Mouse (Mus musculus): ENCODE results near the gene Atp8a2.
"Not testable (repeated sequence)": the region's sequence is repeated elsewhere in the genome, so short reads cannot be mapped to it uniquely, and the experiment has no call there.

The Atp8a2 gene

DNA sequence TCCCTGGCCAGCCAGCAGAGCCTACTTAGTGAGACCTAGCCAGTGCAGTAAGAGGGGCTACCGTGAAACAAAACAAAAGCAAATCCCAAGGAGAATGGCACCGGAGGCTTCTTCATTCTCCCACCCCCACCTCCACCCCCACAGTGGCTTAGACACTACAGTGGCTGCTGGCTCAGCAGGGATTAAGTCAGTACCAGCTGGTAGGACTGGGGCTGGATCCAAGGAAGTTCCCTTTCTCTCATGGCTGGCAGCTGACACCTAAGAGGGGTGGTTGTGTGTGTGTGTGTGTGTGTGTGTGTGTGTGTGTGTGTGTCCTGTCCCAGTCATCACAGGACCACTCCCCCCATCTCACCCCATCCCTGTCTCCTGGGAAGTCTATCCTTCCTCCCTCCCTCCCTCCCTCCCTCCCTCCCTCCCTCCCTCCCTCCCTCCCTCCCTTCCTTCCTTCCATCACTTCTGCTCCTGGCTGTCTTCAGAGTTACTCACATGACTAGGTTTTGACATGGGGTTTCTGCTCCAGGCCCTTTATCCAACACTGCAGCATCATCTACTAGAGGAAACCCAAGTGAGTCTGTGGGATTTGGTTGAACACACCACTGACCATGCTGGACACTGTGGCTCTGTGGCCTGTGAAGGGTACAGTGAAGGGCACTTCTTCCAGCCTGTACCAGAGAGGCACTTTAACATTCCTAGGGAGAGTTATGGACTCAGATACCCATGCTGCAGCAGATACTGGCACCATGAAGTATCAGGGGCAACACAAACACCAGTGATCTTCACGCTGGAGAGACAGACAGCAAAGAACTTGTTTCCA lies 358.3 kb downstream of the Atp8a2 start:
- not testable (repeated sequence) for DNase-seq

DNA sequence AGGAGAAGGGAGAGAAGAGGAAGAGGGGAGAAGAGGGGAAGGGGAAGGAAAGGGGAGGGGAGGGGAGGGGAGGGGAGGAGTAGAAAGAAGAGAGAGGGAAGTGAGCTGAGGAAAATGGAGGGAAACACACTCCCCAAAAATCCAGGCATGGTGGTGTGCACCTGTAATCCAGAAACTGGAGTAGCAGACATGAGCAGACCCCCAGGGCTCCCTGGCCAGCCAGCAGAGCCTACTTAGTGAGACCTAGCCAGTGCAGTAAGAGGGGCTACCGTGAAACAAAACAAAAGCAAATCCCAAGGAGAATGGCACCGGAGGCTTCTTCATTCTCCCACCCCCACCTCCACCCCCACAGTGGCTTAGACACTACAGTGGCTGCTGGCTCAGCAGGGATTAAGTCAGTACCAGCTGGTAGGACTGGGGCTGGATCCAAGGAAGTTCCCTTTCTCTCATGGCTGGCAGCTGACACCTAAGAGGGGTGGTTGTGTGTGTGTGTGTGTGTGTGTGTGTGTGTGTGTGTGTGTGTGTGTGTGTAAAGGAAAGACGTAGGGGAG lies 359.2 kb downstream of the Atp8a2 start:
- DNase-seq, result not testable (repeated sequence)

DNA sequence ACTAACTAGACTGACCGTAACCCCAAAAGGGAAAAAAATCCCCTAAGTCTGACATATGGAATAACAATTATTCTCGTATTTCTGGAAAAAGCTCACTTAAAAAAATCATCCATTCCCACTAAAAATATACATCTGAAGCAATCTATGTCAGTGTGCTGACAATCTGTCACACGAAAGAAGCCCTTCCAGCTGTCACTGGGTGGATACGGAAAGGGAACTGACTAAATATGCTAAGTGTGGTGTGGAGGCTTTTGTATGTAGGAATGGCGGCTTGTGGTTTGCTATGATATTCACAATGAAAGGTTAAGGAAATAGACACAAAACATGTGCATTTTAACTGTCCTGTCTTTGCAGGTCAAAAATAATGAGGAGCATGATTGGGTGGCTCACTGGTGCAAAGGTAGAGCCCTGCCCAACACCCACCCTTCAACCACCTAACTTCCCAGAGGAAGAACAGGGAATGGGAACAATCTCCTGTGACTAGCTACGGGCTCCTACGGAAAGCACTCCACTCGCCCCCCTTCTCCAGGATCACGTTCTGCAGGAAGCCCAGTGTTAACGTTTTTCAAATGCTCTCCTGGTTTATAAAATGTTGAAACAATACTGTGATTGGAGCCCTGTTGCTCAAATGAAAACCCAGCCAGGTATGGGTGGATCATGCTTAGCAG lies 360.0 kb downstream of the Atp8a2 start:
- no peak for DNase-seq

DNA sequence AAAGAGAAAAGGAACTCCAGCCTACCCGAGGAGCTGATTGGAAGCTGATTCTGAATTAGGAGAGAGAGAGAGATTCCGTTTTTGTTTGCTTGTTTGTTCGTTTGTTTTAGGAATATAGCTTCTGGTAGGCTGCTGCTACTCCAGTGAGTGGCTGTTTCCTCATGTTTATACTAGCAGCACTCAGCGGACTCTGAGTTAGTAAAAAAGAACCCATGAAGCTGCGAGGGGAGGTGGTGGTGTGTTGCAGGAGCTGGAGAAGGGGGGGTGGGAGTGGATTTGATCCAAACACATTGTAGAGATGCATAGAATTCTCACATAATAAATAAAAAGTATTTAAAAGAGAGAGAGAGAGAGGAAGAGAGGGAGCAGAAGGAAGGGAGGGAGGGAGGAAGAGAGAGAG lies 367.4 kb downstream of the Atp8a2 start:
- no peak for DNase-seq

DNA sequence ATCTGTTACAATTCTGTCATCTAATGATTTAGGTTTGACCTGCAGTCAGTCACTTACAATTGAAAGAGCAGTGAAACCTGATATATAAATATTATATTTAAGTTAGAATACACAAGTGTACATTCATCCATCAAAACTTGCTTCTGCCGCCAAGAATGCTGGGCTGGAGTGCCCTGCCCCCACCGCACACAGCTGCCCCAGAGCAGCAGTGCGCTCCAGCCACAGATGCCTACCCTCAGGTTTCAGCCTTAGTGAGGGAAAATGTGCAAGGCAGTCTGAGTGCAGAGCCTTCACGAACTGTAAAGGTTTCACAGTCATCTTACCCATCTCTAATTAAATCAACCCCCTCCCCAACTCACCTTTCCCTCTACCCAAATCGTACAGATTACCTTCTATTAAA lies 369.6 kb downstream of the Atp8a2 start:
- DNase-seq, result no peak

DNA sequence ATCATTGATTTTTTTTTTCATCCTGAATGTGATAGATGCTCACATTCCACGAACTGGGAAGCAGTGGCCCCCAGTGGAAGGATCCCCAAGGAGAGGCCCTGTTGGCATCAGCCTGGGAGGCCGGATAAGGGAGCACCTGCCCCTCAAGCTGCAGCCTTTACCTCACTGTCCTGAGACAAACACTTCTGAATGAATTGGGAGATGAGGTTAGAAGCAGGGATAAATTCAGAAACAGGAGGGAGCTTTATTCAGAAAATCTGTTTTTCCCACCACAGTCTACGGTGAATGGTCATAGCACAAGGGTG lies 376.9 kb downstream of the Atp8a2 start:
- no peak for DNase-seq

DNA sequence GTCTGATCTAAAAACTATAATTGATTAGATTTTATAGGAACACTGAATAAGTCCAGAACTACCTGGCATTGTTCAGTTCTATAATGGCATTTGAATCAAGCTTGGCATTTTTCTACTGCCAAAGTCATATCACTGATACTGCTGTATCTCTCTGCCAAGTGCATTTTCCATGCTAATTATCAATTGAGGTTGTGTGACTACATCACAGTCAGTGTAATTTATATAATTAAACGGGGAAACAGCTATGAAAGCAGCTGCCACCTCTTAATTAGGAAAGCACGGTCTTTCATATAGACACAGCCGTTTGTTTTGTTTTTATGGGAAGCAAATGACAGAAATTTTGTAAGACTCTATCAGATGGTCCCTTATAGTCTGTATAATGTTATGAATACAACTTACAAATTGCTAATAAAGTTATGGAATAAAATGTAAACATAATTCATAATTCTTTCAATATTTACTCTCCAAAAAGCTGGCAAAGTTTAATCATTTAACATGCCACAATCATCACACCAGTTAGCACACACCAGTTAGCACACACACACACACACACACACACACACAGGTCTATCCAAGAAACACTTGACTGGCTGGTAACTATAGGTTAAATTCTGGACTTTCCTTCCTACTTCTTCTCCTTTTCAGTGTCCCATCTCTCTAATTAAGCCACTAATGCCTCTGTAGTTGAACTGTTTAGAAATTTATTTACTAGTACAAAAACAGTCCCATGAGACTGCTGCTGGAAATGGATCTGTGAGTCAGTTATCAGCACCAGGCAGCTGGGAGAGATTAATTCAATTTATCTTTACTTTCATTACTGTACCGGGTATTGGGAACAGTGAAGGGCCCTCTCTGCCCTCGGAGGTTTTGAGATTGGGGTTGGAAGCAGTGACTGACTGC lies 377.5 kb downstream of the Atp8a2 start:
- no peak for DNase-seq

DNA sequence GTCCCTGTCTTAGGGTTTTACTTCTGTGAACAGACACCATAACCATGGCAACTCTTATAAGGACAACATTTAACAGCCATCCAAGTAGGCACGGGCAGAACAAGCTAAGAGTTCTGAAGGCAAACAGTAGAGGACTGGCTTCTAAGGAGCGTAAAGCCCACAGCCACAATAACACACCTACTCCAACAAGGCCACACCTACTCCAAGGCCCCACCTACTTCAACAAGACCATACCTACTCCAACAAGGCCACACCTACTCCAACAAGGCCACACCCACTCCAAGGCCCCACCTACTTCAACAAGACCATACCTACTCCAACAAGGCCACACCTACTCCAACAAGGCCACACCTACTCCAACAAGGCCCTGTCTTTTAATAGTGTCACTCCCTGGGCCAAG lies 386.7 kb downstream of the Atp8a2 start:
- not testable (repeated sequence) for DNase-seq

DNA sequence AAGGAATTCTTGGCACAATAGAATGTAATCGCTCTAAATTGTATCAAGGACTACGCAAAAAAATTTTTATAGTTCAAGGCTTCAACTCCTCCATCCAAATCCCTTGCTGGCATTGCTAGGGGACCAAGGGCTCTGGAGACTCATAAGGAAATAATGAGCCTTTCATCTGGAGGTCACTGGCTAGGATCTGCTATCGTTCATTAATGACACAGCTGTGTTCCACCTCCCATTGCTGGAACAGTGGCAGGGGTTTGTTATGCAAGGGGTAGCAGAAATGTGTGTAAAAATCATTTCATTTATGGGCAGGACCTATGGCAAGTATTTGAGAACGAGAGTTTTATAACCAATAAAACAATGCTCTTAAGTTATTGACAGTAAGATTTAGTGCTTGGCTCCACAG lies 387.2 kb downstream of the Atp8a2 start:
- no peak for DNase-seq

DNA sequence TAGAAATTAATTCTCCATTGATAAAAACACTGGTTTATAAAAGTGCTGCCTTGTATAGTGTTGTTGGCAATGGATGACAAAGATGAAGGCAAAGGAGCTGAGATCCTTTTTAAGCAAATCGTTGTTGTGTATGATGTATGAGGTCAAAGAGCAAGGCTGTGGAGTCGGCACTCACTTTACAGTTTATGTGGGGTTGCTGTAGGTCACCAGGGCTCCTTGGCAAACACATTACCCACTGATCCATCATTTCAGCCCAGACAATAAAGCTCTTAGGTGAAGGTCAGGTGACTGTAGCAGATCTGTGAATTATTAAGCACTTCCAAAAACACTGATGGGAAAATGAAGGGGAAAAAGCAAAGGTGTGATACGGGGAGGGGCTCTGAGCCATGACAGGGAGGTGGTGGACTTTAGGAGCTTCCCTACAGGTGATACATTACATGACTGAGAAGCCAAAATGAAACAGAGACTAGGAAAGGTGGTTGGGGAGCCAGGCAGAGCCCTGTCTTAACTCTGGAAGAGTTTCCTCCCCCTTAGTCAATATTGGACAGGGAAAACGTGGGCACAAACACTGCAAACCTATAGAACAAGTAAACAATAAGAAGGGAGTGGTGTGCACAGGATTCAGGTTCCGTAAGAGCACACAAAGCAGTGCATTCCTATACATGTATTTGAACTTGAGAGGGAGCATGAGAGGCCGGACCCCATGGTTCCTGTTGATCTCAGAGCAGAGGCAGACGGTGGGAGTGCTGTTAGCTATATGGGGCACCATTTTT lies 389.3 kb downstream of the Atp8a2 start:
- DNase-seq, result no peak

DNA sequence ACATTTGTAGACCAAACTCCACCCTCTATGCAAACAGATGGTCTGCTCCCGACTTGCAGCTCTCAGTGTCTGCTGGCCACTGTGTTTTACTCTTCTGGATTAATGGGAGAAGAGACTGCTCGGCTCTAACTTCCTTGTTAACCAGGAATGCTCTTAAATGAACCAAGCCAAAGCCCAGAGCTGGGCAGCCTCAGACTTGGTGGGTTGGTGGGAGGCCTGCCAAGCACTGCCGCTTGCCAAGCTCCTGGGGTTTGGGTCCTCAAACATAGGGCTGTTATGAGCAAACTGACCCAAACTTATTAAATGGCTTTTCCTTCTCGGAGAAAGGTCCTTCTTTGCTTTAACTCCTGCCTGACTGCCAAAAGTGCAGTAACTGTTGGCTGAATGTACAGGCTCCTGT lies 390.1 kb downstream of the Atp8a2 start:
- DNase-seq, result no peak

DNA sequence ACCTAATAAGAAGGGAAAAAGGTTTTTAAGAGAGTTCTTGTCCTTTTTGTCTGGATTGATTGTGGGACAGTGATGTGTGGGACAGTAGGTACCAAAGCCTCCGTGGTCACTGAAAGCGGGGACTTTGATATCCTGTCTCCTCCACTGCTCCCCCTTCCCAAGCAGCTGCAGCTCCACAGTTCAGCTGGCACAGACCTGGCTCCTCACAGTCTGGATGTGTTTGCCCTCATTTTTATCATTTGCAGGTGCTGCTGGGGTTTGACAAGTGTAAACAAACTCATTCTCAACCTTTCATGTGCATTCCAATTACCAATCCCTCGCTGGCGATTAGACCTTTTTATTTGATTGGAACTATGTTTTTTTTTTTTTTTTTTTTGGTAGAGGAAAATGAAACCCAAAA lies 390.8 kb downstream of the Atp8a2 start:
- no peak for DNase-seq

DNA sequence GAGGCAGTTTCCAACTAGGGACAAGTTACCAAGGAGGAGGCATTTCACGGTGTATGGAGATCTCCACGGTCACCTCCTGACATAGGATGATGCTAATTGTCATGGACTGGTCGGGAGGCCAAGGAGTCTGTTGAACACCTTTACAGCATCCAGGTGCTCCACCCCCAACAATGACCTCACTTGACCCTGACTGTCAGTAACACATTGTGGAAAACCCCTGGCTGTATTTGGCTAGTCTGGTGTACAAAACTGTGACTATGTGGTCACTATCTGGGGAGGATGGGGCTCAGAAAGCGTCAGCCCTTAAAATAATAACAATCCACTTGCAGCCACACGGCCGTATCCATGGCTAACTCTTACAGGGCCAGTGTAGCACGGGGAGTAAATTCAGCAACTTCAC lies 391.3 kb downstream of the Atp8a2 start:
- DNase-seq, result no peak

DNA sequence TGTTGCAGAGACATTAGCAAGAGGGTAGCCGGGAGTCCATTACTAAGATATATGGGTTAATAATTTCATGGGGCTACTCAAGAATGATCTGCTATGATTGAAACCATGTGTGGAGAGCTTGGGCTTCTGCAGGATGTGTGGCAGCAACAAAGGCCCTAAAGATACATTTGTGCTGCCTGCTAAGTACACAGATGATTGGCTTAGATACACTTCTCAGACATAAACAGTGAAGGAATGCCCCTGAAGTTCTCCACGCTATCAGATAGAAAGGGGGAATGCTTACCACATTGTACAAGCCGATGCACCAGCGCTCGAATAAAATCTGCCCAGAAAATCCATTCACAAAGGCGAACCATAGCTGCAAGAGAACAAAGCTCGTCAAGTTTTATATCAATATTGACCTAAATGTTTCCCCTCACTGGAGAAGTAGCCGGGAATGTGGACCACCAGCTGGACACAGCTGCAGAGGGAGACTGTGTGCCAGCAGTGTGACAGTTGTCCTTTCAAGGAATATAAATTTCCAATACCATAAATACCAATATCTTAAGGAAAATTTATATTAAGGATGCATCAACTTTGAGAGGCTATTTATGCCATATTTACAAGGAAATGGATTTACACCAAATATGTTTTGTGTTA lies 394.9 kb downstream of the Atp8a2 start:
- DNase-seq, result peak; percentile 6

DNA sequence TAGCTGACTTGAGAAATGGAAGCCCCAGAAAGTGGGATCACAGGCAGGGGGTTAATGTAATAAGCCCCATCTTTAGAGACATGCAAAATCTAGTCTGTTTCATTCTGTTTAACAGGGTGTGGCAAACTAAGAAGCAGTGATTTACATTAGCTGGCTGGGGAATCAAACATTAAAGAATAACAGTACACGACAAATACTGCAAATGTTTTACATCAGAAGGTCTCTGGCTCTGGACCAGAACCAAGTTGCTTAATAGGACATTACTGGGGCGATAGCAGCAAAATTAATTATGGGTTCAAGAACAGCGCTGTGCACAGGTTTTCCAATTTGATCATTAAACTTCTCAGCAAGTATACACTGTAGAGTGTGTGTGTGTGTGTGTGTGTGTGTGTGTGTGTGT lies 397.5 kb downstream of the Atp8a2 start:
- DNase-seq, result no peak

DNA sequence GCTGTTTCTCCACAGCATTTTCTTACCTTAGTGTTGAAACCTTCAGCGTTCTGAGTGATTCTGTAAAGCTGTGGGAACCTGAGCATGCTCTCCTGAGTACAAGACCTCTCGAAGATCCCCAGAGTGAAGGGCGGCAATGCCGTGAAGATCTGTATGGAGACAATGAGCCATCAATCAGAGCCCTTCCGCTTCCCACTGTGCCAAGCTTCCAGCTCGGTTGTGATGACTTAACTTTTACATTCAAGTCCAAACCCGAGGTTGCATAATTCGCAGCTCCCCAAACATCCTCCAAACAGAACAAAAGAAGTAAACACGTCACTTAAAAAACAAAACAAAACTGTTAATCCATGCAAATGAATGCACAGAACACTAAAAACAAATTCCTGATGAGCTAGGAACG lies 403.1 kb downstream of the Atp8a2 start:
- DNase-seq, result no peak

DNA sequence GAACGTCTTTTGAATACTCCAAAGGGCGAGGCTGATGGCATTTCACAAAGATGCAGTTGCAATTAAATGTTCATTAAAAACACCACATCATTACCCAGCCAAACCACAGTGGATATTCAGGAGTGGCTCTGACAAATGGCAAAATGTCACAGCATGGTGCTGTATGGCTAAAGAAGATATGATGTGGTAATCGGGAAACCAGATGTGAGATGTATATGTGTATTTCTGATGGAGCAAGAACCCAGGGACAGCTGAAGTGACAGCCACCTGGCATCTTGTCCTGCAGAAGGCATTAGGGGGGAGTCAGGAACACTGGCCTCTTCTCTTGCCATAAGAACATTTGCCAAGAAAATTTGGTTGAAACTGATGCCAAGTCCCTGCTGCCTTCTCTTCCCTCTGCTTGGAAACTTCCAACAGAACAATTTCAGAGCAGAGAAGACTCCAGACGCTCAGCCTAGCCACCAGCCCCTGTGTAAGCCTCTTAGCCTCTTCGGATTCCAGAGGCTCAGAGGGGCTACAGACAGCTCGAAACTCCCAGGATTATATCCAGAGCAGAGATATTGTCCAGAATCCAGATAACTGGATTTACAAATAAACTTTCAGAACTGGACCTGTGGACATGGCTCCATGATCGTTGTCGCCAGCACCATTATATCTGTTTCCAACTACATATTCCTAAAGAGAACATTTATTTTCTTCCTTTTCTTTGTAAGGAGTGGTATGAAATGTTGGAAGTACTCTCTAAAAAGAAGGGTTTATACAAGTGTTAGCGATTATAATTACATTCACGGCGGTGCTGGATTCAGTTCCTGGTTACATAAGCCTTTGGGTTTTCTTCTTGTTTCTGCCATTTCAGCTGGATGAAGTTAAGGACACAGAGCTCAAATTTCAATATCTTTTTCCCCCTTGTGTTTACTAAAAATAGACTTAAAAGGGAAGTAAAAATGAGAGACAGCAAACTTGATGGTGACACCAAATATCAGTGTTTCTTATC lies 413.3 kb downstream of the Atp8a2 start:
- no peak for DNase-seq

DNA sequence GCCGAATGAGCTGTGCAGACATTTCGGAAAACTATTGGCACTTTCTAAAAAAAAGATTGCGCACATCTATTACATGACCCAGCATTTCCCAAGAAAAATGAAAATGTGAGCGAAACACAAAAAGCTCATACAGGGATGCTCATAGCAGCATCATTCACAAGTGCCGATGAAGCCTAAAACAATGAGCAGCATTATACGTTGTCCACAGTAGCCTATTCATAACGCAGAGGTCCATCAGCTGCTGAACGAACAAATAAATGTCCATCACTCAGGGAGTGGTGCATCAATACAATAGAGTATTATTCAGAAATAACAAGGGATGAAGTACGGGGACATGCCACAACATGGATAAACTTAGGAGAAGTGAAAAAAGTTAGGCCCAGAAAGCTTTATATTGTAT lies 416.6 kb downstream of the Atp8a2 start:
- DNase-seq, result no peak

DNA sequence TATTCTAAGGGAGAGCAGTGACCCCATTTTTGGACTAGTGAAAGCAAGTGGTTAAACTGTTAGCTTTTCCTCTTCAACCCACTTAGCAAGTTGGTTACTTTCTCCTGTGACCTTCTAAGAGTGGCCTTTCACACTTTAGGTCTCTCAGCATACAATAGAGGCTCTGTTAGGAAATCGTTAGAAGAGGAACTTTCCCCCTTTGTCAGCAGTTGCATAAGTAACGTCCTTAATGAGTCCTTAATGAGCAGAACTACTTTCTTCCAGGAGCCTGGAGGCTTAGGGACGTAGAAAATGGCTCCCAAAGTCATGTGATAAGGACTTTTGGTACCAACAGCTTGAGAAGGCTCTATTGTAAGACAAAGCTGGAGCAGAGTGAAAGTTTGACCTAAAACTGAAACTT lies 434.8 kb downstream of the Atp8a2 start:
- DNase-seq, result no peak

DNA sequence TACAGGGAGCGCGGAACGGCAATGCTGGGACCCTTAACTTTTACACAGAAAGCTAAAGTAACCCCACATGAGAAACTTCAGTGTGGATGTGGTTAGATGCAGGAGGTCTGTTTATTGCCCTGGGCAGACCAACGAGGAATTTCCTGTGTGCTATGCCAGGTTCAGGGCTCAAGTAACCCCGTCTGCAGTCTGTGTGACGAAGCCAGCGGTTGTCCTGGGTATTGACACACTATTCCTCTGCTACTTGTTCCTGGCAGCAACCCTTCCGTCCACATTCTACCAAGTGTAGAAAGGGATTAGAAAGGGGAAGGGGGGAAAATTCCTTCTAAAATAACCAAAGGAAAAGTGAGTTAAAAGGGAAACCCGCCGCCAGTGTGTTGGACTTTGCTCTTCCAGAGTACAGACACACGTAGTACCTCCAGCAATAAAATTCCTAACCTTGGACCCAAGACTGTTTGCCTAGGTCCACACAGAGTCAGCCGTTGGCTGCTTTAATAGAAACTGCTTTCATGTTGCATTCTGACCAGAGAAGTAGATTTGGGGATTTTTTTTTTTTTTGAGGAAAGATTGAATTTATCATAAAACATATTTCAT lies 437.0 kb downstream of the Atp8a2 start:
- peak; percentile 40 for DNase-seq

Measured in kidney, adult 18-20 months (tissue).